Mouse (Mus musculus) MEL (cell line): ENCODE data around the gene Mlx. TPM values are rescaled to one million over a fixed set of nuclear protein-coding genes. Genes with fewer than 3 reads are reported as not detected.

ENCODE experiments used
- DNase-seq: peaks from one replicate; pipeline ENCODE4 v3.0.0; 2011; ENCODE audit warnings: low read depth, low spot score
- H3K27ac ChIP-seq: 2 replicates; pipeline ENCODE4 v1.5.1; 2012; ENCODE audit warnings: low read depth, mild to moderate bottlenecking, control low read depth, low read length, moderate library complexity; ENCODE audit not compliant: control insufficient read depth
- H3K27me3 ChIP-seq, 2 experiments: fragments of 150-350 bp in 1 of 2; sonication (generic) in 1 of 2; 2 replicates each; pipeline ENCODE4 v1.6.1; 2012; ENCODE audit warnings: low read length in 2 of 2, mild to moderate bottlenecking in 2 of 2, improper control_type of control experiment in 1 of 2, moderate library complexity in 1 of 2; ENCODE audit not compliant: insufficient read depth in 2 of 2, control insufficient read depth in 1 of 2
- H3K36me3 ChIP-seq, 2 experiments: 2 replicates each; pipeline ENCODE4 v1.6.1; 2012 to 2014; ENCODE audit warnings: low read length in 2 of 2, improper control_type of control experiment in 1 of 2, inconsistent platforms in 1 of 2, mild to moderate bottlenecking in 1 of 2; ENCODE audit not compliant: insufficient read depth in 2 of 2, control insufficient read depth in 1 of 2
- H3K4me1 ChIP-seq, 2 experiments: fragments of 150-350 bp in 1 of 2; sonication (generic) in 1 of 2; 2 replicates each; pipeline ENCODE4 v1.6.1; 2012; ENCODE audit warnings: low read length in 2 of 2, improper control_type of control experiment in 1 of 2, mild to moderate bottlenecking in 1 of 2; ENCODE audit not compliant: insufficient read depth in 2 of 2, control insufficient read depth in 1 of 2
- H3K4me3 ChIP-seq, 2 experiments: fragments of 150-350 bp in 1 of 2; sonication (generic) in 1 of 2; 2 replicates each; pipeline ENCODE4 v1.5.1; 2012; ENCODE audit warnings: low read depth in 2 of 2, low read length in 2 of 2, mild to moderate bottlenecking in 2 of 2, moderate library complexity in 2 of 2, control low read depth in 1 of 2, improper control_type of control experiment in 1 of 2; ENCODE audit not compliant: control insufficient read depth in 1 of 2, insufficient read depth in 1 of 2
- H3K79me2 ChIP-seq: 2 replicates; pipeline ENCODE4 v1.6.1; 2012; ENCODE audit warnings: mild to moderate bottlenecking, low read length, moderate library complexity; ENCODE audit not compliant: control insufficient read depth, poor library complexity, insufficient read depth
- H3K9ac ChIP-seq: 2 replicates; pipeline ENCODE4 v1.6.1; 2012; ENCODE audit warnings: low read depth, mild to moderate bottlenecking, control low read depth, low read length, moderate library complexity; ENCODE audit not compliant: control insufficient read depth, poor library complexity, severe bottlenecking
- H3K9me3 ChIP-seq: fragments of 150-350 bp; sonication (generic); replicated peaks from 2 replicates; pipeline ENCODE4 v1.6.1; 2012; ENCODE audit warnings: mild to moderate bottlenecking, low read length, improper control_type of control experiment, moderate library complexity; ENCODE audit not compliant: insufficient read depth
- BHLHE40 ChIP-seq: IDR thresholded peaks from 2 replicates; pipeline ENCODE4 v1.6.1; 2012; ENCODE audit warnings: low read depth, mild to moderate bottlenecking, inconsistent platforms, low read length, improper control_type of control experiment, borderline replicate concordance
- CHD1 ChIP-seq: IDR thresholded peaks from 2 replicates; pipeline ENCODE4 v1.6.1; 2012; ENCODE audit warnings: low read depth, mild to moderate bottlenecking, inconsistent platforms, low read length, improper control_type of control experiment
- CTCF ChIP-seq, 3 experiments: IDR thresholded peaks in 2 of 3; conservative IDR thresholded peaks in 1 of 3; 2 replicates each; pipeline ENCODE4 v1.5.1; 2011 to 2012; ENCODE audit warnings: low read length in 3 of 3, low read depth in 2 of 3, mild to moderate bottlenecking in 2 of 3, improper control_type of control experiment in 1 of 3, inconsistent platforms in 1 of 3, mixed read lengths in 1 of 3, moderate library complexity in 1 of 3; ENCODE audit not compliant: control insufficient read depth in 1 of 3, insufficient read depth in 1 of 3, poor library complexity in 1 of 3, severe bottlenecking in 1 of 3
- E2F4 ChIP-seq: IDR thresholded peaks from 2 replicates; pipeline ENCODE4 v1.6.1; 2011; ENCODE audit warnings: low read depth, low read length, improper control_type of control experiment, borderline replicate concordance
- EP300 ChIP-seq, 2 experiments: IDR thresholded peaks; 2 replicates each; pipeline ENCODE4 v1.6.1; 2011; ENCODE audit warnings: improper control_type of control experiment in 2 of 2, low read length in 2 of 2, low read depth in 1 of 2, mild to moderate bottlenecking in 1 of 2
- ETS1 ChIP-seq: IDR thresholded peaks from 2 replicates; pipeline ENCODE4 v1.6.1; 2012; ENCODE audit warnings: low read depth, mild to moderate bottlenecking, inconsistent platforms, low read length, improper control_type of control experiment, moderate library complexity
- JUND ChIP-seq: IDR thresholded peaks from 2 replicates; pipeline ENCODE4 v1.6.1; 2011; ENCODE audit warnings: low read depth, mild to moderate bottlenecking, improper control_type of control experiment, low read length
- KAT2A ChIP-seq: conservative IDR thresholded peaks from 2 replicates; pipeline ENCODE4 v1.6.1; 2012; ENCODE audit warnings: low read depth, low read length, improper control_type of control experiment, inconsistent platforms
- MAFK ChIP-seq: IDR thresholded peaks from 2 replicates; pipeline ENCODE4 v1.6.1; 2011; ENCODE audit warnings: low read depth, mild to moderate bottlenecking, low read length, improper control_type of control experiment, borderline replicate concordance
- MAX ChIP-seq: IDR thresholded peaks from 2 replicates; pipeline ENCODE4 v1.6.1; 2011; ENCODE audit warnings: low read length, improper control_type of control experiment
- MXI1 ChIP-seq: IDR thresholded peaks from 2 replicates; pipeline ENCODE4 v1.6.1; 2011; ENCODE audit warnings: mild to moderate bottlenecking, low read depth, low read length, improper control_type of control experiment
- MYB ChIP-seq: IDR thresholded peaks from 2 replicates; pipeline ENCODE4 v1.6.1; 2011; ENCODE audit warnings: mild to moderate bottlenecking, low read depth, low read length, improper control_type of control experiment
- NELFE ChIP-seq: IDR thresholded peaks from 2 replicates; pipeline ENCODE4 v1.6.1; 2011; ENCODE audit warnings: low read depth, low read length, improper control_type of control experiment
- POLR2AphosphoS2 ChIP-seq: IDR thresholded peaks from 2 replicates; pipeline ENCODE4 v1.6.1; 2011; ENCODE audit warnings: low read length, improper control_type of control experiment
- POLR2AphosphoS5 ChIP-seq: IDR thresholded peaks from 2 replicates; pipeline ENCODE4 v1.6.1; 2012; ENCODE audit warnings: low read depth, borderline replicate concordance, mild to moderate bottlenecking, inconsistent platforms, low read length, moderate library complexity, mixed read lengths
- RCOR1 ChIP-seq: IDR thresholded peaks from 2 replicates; pipeline ENCODE4 v1.6.1; 2012; ENCODE audit warnings: low read depth, mild to moderate bottlenecking, inconsistent platforms, low read length, improper control_type of control experiment
- SMC3 ChIP-seq: IDR thresholded peaks from 2 replicates; pipeline ENCODE4 v1.6.1; 2011; ENCODE audit warnings: low read depth, low read length, improper control_type of control experiment
- UBTF ChIP-seq: IDR thresholded peaks from 2 replicates; pipeline ENCODE4 v1.6.1; 2012; ENCODE audit warnings: low read depth, mild to moderate bottlenecking, inconsistent platforms, low read length, improper control_type of control experiment, moderate library complexity, borderline replicate concordance; ENCODE audit not compliant: insufficient read depth
- ZC3H11A ChIP-seq: IDR thresholded peaks from 2 replicates; pipeline ENCODE4 v1.6.1; 2012; ENCODE audit warnings: low read depth, mild to moderate bottlenecking, inconsistent platforms, low read length, improper control_type of control experiment
- ZKSCAN1 ChIP-seq: IDR thresholded peaks from 2 replicates; pipeline ENCODE4 v1.6.1; 2012; ENCODE audit warnings: low read depth, mild to moderate bottlenecking, inconsistent platforms, low read length, improper control_type of control experiment, moderate library complexity
- ZMIZ1 ChIP-seq: IDR thresholded peaks from 2 replicates; pipeline ENCODE4 v1.6.1; 2012; ENCODE audit warnings: low read depth, mild to moderate bottlenecking, inconsistent platforms, low read length, improper control_type of control experiment, moderate library complexity
- polyA plus RNA-seq, 2 experiments: library from polyadenylated mRNA; stranded (reverse) in 1 of 2; unstranded in 1 of 2; fragments of >175 nt in 1 of 2; fragments of >200 nt in 1 of 2; gene quantifications; 2 replicates each; pipeline versions ENCODE4 v1.2.1 to v1.2.4; 2012; ENCODE audit warnings: low replicate concordance in 2 of 2, low read depth in 1 of 2; ENCODE audit not compliant: insufficient read length in 2 of 2, insufficient read depth in 1 of 2, missing spikeins in 1 of 2
- total RNA-seq: library from RNA; depleted of rRNA; stranded (reverse); fragments of 300-350 nt; gene quantifications from 2 replicates; pipeline ENCODE4 v1.2.3, GENCODE M21; 2012

Gene Mlx
- total and polyA plus RNA-seq, 3 experiments: 57.5 to 75.9 TPM; not detected in 1

DNA sequence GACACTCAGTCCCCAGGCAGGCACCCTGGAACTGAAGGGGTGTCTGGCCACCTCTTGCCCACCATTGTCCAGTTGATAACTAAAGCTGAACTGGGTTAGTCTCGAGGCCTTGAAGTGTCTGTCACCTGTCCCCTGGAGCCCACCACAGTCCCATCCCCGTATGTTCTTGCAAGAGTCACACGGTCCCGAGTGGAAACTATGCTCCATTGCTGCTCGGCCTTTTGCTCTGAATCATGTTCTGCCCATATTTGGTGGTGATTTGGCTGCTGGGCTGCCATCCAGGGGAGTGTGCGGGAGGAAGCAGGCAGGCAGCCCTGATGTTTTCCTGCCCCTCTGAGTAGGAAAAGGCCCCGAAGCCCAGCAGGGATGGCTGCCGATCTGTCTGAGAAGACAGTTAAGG lies 27.0 kb upstream of the Mlx start:
- no peak for DNase-seq
- peaks cover 12 to 21% of the 10 kb centered on the region in 2 experiments for H3K4me1 ChIP-seq
- TF ChIP-seq ZC3H11A: no peak
- TF ChIP-seq UBTF: no peak
- H3K27me3 ChIP-seq: no peaks in the 10 kb centered on the region
- no peak overlapping the region for H3K27ac ChIP-seq
- H3K9me3 ChIP-seq: no peaks in the 10 kb centered on the region
- peaks cover 0 to 16% of the 10 kb centered on the region in 2 experiments; a peak in 2 of 4 replicates for H3K36me3 ChIP-seq
- no peak overlapping the region for H3K9ac ChIP-seq
- H3K79me2 ChIP-seq: no peaks in the 10 kb centered on the region
- H3K4me3 ChIP-seq: no peak overlapping the region

DNA sequence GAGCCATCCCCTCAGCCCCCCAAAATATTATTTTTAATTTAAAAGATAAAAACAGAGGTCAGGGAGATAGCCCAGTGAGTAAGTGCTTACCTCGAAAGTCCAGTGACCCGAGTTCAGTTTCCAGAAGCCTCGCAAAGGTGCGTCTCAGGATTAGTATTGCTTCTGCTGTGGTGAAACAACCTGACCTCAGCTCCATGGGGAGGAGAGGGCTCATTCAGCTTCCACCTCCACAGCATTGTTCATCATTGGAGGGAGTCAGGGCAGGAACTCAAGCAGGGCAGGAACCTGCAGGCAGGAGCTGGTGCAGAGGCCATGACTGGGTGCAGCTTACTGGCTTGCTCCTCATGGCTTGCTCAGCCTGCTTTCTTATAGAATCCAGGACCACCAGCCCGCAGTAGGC lies 26.0 kb upstream of the Mlx start:
- Histone ChIP-seq H3K4me1 (peaks cover 12 to 21% of the 10 kb centered on the region in 2 experiments), H3K9me3 (no peaks in the 10 kb centered on the region), H3K36me3 (peaks cover 0 to 16% of the 10 kb centered on the region in 2 experiments; a peak in 2 of 4 replicates), H3K27me3 (no peaks in the 10 kb centered on the region), H3K4me3 (no peak overlapping the region), H3K79me2 (no peaks in the 10 kb centered on the region), H3K27ac (no peak overlapping the region), H3K9ac (no peak overlapping the region)
- DNase-seq: no peak
- TF ChIP-seq MYB (no peak), MXI1 (no peak), MAFK (no peak), ETS1 (no peak), BHLHE40 (no peak), NELFE (no peak), CHD1 (no peak), SMC3 (no peak)

DNA sequence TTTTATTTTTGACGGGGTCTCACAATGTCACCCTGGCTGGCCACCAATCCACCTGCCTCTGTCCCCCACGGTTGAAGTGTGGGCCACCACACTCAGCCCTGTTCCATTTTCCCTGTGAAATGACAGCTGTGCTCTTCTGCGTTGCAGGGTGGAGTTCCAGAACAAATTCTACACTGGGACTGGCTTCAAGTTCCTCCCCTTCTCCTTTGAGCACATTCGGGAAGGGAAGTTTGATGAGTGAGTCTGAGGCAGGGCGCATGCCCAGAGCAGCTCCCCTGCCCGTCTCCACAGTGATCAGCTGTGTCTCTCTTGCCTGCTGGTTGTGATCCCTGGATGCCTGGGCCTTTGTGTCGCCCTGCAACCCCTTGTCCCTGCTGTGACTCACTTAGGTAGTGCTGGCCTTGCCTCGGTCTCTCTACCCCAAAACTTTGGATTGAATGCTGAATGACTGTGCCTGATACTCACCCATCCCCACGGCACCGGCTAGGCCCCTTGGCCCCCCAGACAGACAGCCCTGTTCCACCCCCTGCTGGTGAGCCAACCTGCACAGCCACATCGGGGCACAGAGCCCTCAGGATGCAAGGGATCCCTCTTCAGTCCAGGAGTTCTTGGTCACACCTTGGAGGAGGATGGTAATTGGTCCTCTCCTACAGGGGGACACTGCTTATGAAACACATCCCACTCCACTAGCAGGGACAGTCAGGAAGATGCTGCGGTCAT lies 24.8 kb upstream of the Mlx start:
- no peaks in the 10 kb centered on the region for H3K79me2 ChIP-seq
- no peak overlapping the region for H3K9ac ChIP-seq
- no peak overlapping the region for H3K27ac ChIP-seq
- H3K9me3 ChIP-seq: no peaks in the 10 kb centered on the region
- H3K27me3 ChIP-seq: no peaks in the 10 kb centered on the region
- H3K36me3 ChIP-seq: peaks cover 0 to 16% of the 10 kb centered on the region in 2 experiments; a peak in 2 of 4 replicates
- no peak for DNase-seq
- no peak overlapping the region for H3K4me3 ChIP-seq
- no peak for TF ChIP-seq E2F4
- TF ChIP-seq MAFK: no peak
- no peak for TF ChIP-seq ZKSCAN1
- TF ChIP-seq EP300 (IDR thresholded peaks at IDR 0.05; ENCODE audit: low read depth in 1 of 2, low read length in 2 of 2): no peak
- TF ChIP-seq KAT2A: no peak
- no peak for TF ChIP-seq MXI1
- TF ChIP-seq JUND: no peak
- TF ChIP-seq BHLHE40: no peak
- TF ChIP-seq POLR2AphosphoS2: no peak
- no peak for TF ChIP-seq POLR2AphosphoS5
- no peak for TF ChIP-seq CTCF (IDR thresholded peaks at IDR 0.05 in 2 of 3, conservative IDR thresholded peaks at IDR 0.05 in 1 of 3; ENCODE audit: control insufficient read depth in 1 of 3, insufficient read depth in 1 of 3, low read depth in 2 of 3, low read length in 3 of 3, poor library complexity in 1 of 3, severe bottlenecking in 1 of 3)
- TF ChIP-seq MAX: no peak
- TF ChIP-seq ZMIZ1: no peak
- TF ChIP-seq RCOR1: no peak
- TF ChIP-seq, all 39 proteins: peak for 0
- H3K4me1 ChIP-seq: peaks cover 12 to 23% of the 10 kb centered on the region in 2 experiments
